Mouse (Mus musculus) G1E-ER4 (cell line): Measurements from ENCODE around the gene Ninl. TPM values are rescaled to one million over a fixed set of nuclear protein-coding genes. Genes with fewer than 3 reads are reported as not detected.

Experiments used
- GATA1 ChIP-seq: IDR thresholded peaks from one replicate; pipeline ENCODE4 v1.8.0; 2012; ENCODE audit warnings: low read length, inconsistent platforms
- polyA plus RNA-seq: library from polyadenylated mRNA; stranded (reverse); fragments of >175 nt; gene quantifications from 2 replicates; pipeline ENCODE4 v1.2.3, GENCODE M21; 2012

Ninl gene
- polyA plus RNA-seq: 9.6 and 11.0 TPM in 2 replicates

DNA sequence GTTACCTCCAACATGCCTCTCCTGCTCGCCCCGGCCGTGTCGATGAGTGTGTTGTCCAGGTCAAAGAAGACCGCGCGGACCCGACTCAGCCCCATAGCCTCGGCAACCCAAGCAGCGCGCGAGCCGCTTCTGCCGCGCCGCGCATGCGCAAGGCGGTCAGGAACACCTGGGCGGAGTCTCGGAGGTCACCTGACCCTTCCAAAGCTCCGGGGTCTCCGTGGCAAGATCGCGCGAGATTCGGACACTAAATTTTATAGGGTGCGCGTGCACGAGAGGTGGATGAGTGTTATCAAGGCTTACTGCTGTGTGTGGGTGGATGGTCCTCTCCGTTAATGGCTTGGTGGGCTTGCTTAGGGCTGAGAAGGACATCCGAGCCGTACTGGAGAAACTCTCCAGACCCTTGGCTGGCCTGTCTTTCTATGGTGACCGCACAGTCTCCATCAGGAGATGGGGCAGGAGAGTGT, at the start of gene Ninl, which contains the start of gene Nanp:
Gene Ninl (minus strand): TSS at position 151 of the 464 bp plus-strand sequence.
Gene Nanp (minus strand): TSS at position 167 of the 464 bp plus-strand sequence.
- TF ChIP-seq GATA1: no peak

DNA sequence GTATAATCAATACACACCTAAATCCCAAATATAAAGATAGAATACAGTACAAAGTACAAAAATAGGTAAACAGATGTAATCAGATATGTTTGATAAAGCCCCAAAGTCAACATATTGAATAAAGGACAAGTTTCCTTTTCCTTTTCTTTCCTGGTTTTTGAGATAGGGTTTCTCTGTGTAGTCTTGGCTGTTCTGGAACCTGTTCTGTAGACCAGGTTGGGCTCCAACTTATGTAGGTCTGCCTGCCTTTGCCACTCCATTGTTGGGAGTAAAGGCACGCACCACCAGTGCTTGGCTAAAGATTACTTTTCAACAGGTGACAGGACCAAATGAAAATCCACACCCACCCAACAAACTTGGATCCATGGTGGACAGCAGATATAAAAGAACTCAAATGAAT, 17.5 kb upstream of the Ninl start:
- no peak for TF ChIP-seq GATA1

DNA sequence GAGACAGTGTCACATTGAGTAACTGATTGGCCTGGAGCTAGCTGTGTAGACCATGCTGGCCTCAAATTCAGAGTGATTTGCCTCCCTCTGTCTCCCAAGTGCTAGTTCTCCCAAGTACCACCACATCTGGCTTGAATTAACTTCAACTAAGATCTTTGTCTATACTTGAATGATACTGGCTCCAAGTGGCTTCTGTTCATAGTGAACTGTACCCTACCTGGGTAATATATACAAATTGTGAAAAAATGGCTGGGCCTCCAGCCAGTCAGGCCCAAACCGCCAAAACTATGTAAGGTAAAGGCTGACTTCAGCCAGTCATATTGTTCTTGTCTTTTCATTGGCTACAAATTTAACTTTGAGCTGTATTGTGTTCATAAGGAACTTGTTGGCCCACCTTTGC, 1.2 kb upstream of the Ninl start:
- no peak for TF ChIP-seq GATA1

DNA sequence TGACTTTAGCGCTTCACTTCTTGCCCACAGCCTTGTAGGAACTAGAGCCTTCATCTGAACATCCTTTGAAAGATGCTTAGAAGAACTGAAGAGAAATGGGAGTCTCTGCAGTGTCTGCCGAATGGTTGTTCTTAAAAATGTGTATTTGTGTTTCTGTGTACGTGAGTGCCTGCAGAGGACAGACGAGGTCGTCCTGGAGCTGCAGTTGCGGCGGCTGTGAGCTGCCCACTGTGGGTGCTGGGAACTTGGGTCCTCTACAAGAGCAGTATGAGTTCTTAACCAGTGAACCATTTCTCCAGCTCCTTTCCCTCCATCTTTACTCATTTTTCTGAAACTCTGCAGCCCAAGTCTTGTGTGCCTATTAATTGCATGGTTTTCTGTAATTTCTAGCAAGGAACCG, 544 bp upstream of the Ninl start:
- no peak for TF ChIP-seq GATA1

- TF ChIP-seq GATA1: no peak
These were observed 365 bp downstream of the Ninl start for GRCm38 (mm10) chr2:151038811-151039222.

DNA sequence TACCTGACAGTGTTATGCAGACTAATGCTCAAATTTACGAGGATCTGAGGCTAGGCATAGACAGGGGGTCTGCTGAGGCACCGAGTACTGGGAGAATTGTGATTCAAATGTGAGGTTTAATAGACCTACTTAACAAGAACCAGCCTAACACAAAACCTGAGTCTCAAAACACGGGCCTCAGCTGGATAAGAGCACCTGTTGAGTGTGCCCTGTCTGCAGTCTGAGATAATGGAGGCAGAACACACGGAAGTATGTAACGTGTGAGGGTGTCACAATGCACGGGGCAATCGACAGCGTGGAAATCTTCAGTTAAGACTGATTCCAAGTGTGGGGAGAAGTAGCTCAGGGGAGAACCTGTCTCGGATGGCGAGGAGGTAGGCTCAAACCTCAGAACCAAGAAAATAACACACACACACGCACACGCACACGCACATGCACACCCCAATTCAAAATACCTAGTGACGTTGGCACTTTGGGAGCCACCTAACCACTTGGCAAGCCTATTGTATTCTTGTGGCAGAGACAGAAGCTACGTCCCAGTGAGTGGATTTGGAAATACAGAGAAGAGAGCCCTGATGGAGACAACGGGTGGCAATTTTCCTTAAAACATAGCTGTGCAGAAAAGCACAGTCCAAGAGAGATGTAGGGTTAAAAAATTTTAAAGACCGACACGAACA, 1.2 kb downstream of the Ninl start:
- no peak for TF ChIP-seq GATA1

DNA sequence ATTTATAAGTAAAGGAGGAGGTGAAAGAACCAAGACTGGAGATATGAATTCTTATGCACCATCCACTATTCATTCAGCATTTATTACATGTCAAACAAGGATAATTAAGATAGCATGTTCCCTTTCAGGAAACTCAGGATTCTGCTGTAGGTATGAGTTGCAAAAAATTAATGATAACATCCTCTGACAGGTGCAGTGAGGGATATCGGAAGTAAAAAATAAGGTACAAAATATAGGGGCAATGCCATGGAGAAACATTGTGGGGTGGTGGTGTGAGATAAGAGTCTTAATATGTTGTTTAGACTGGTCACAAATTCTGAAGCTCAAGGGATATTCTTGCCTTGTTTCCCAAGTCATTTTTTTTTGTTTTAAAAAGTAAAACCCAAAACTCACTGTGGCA, 1.9 kb downstream of the Ninl start:
- TF ChIP-seq GATA1: no peak

- no peak for TF ChIP-seq GATA1
These were observed 2.5 kb downstream of the Ninl start for GRCm38 (mm10) chr2:151036721-151037120.

- TF ChIP-seq GATA1: no peak
These were observed 4.7 kb downstream of the Ninl start for GRCm38 (mm10) chr2:151034435-151034834.

GRCm38 (mm10) chr2:151021158-151021557, 18.0 kb downstream of the Ninl start:
- no peak for TF ChIP-seq GATA1

GRCm38 (mm10) chr2:151015316-151015715, 23.9 kb downstream of the Ninl start:
- TF ChIP-seq GATA1: no peak

- TF ChIP-seq GATA1: peak; percentile 80
These were observed 27.9 kb downstream of the Ninl start for GRCm38 (mm10) chr2:151011273-151011672.

DNA sequence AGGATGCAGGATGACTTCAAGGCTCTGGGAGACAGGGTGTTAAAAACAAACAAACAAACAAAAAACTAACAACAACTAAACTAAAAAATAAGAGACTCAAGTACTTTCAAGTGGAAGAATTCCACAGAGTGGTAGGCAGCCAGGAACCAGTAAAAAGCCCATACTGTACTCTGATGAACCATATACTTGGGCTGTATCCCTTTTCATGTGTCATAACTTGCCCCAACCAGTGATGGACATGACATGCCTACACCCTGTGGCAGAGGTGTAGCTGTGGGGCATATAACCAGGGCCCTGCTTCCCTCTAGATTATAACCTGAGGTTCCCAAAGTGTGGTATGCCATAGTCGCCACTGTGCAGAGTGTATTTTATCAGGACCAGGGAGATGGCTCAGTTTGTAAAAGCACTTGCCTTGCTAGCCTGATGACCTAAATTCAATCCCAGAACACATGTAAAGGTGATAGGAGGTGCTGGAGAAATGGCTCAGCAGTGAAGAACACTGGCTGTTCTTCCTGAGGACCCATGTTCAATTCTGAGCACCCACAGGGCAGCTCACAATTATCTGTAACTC, 29.6 kb downstream of the Ninl start:
- no peak for TF ChIP-seq GATA1

DNA sequence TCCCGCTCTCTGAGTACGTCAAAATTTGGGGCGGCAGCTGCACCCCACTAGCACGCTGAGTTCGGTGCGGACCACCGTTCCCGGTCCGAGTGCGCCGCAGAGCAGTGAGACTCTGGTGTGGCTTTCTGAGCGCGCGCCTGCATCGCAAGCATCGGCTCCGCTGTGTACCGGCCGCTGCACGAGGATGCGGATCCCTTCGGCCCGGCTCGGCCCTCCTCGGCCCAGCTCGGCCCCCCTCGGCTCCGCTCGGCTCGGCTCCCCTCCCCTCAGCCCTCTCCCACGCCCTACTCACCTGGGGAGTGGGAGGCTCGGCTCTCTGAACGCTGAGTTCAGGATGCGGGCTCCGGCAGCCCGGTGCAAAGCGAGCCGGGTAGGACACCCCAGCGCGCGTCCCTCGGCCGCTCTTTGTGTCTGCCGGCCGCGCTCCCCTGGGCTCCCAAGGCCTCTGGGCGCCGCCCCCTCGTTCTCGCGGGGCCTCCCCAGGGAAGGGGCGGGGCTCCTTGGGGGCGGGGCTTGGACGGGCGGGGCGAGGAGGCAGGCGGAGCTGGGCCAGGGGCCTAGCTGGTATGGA, 30.2 kb downstream of the Ninl start:
- no peak for TF ChIP-seq GATA1

DNA sequence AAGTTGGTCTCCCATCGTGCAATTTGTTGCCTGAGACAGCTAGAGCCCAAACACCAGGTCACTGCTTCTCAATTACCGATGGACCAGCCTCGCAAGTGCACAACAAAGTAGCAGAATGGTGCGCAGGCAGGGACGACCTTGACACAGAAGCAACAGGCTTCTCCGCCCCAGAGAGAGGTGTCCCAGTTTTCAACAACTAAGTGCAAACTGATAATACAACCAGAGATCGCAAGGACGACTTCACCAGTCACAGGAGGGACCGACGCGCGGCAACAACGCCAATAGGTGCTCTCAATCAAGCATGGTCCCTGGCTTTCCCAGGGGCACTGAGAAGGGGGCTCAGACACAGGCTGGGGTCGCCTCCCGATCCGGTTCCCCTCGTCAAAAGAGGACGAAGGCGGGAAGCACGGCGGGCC, 30.7 kb downstream of the Ninl start:
- no peak for TF ChIP-seq GATA1

- TF ChIP-seq GATA1: no peak
These were observed 31.2 kb downstream of the Ninl start for GRCm38 (mm10) chr2:151008006-151008405.
